Mouse (Mus musculus) urinary bladder, adult 18-20 months (tissue): ENCODE results near the gene Abca9.

ENCODE experiments used
- DNase-seq, 2 experiments: peaks; one replicate each; pipeline ENCODE4 v3.0.0; 2022; ENCODE audit warnings: low spot score in 2 of 2, mixed read lengths in 2 of 2

Abca9 gene

GRCm38 (mm10) chr11:110061032-110061431, 107.0 kb downstream of the Abca9 start:
- no peak for DNase-seq

GRCm38 (mm10) chr11:110060127-110060526, 107.9 kb downstream of the Abca9 start:
- DNase-seq = no peak

GRCm38 (mm10) chr11:110053681-110054080, 114.3 kb downstream of the Abca9 start:
- no peak for DNase-seq
